Mouse (Mus musculus) left cerebral cortex, postnatal 10 days (tissue): ENCODE measurements around the gene Gm6993. TPM values are rescaled to one million over a fixed set of nuclear protein-coding genes. Genes with fewer than 3 reads are reported as not detected.

ENCODE experiments used
- total RNA-seq, 2 experiments: library from RNA; stranded (reverse); gene quantifications; 2 replicates each; pipeline ENCODE4 v1.2.3; 2021

The Gm6993 gene
- total RNA-seq, 2 experiments from 2014 or later, result not detected

Other genes with a start within 250 kb of the Gm6993 start
- gene Fam110c, start 166.9 kb upstream of the Gm6993 start, total RNA-seq, result under 1 TPM in 1 of 2 experiments, not detected in 1; 0.11 TPM
- gene Lamb1, start 24.5 kb downstream of the Gm6993 start, total RNA-seq, result 10 to 100 TPM; 33.1 to 35.1 TPM
- 100 to 1,000 TPM; 111 to 119 TPM for gene Dld, start 110.7 kb downstream of the Gm6993 start, total RNA-seq
- gene Slc26a3, start 150.1 kb downstream of the Gm6993 start, total RNA-seq, result under 1 TPM; 0.11 to 0.20 TPM